Mouse (Mus musculus): ENCODE data around the gene Max. TPM values are rescaled to one million over a fixed set of nuclear protein-coding genes. Genes with fewer than 3 reads are reported as not detected.
A peak's percentile ranks its signal among the peaks of the same experiment; 100 is the strongest.

Gene Max
- polyA plus RNA-seq, 1 experiment, result 101 TPM

DNA sequence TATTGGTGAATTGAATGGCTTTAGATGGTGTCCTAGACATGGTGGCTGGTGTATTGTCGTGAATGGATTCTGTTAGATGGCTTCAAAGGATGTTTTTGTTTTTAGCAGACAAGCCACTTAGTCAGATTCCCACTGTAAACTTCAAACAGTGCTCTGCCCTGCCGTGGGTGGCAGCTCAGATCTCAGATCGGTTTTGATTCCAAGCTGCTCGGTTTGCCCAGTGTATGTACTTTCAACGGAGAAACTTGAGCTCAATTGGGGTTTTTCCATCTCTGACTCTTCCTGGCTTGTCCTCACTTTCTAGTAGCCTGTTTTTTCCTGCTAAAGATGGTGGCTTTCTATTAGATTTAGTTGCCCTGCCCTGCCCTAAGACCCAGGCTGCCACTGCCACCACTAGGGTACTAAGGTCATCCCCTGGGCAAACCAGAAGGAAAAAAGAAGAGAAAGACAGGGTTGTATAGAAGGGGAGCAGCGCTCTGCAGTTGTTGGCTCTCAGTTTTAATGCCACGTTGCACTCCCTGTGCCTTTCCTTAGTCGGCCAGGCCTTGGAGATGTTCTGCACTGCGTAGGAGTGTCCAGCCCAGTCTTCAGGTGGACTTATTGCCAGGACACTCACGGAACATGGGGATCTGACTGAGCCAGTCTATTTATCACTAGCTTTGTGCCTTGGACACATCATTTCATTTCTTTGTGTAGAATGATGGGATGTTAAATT is 62.6 kb downstream of the Max start:
- H3K9me3 ChIP-seq (replicated peaks; ENCODE audit: control insufficient read depth, insufficient read depth, low read length, poor library complexity, severe bottlenecking), result no peaks in the 10 kb centered on the region
- H3K9ac ChIP-seq (ENCODE audit: low read depth, poor library complexity, severe bottlenecking), result no peak overlapping the region
- H3K4me1 ChIP-seq (ENCODE audit: control insufficient read depth, insufficient read depth, low read length), result peaks cover 14% of the 10 kb centered on the region
- H3K36me3 ChIP-seq (ENCODE audit: control insufficient read depth, insufficient read depth, low read length, poor library complexity, severe bottlenecking), result no peaks in the 10 kb centered on the region
- H3K27ac ChIP-seq (ENCODE audit: insufficient read depth, low read length), result peak overlapping the region; percentile 5; the same call in 1 of the 2 replicates
- no peaks in the 10 kb centered on the region for H3K27me3 ChIP-seq (ENCODE audit: control insufficient read depth, insufficient read depth, low read length, poor library complexity, severe bottlenecking)
- TF ChIP-seq CTCF (IDR thresholded peaks at IDR 0.05; ENCODE audit: low read depth, low read length), result no peak
- TF ChIP-seq EP300 (IDR thresholded peaks at IDR 0.05; ENCODE audit: insufficient read depth, low read depth, low read length), result no peak
- no peak for TF ChIP-seq POLR2A (IDR thresholded peaks at IDR 0.05; ENCODE audit: insufficient read depth, low read length)
- H3K4me3 ChIP-seq (ENCODE audit: low read depth, low read length), result no peak overlapping the region

DNA sequence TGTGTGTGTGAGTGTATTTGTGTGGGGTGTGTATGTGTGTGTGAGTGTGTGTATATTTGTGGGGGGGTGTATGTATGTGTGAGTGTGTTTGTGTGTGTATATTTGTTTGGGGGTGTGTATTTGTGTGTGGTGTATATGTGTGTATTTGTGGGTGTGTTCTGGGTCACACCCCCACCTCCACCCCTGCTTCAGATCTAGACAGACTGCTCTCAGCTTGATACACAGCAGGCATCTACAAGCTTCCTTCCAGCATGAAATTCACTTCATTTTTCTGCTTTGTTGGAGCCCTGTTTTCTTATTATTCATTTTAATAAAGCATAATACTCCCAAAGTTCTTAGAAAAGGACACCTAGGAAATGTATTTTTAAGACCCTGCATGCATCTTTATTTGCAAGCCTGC is 63.9 kb downstream of the Max start:
- TF ChIP-seq POLR2A (IDR thresholded peaks at IDR 0.05; ENCODE audit: insufficient read depth, low read length), result no peak
- no peak for TF ChIP-seq CTCF (IDR thresholded peaks at IDR 0.05; ENCODE audit: low read depth, low read length)
- no peak for TF ChIP-seq EP300 (IDR thresholded peaks at IDR 0.05; ENCODE audit: insufficient read depth, low read depth, low read length)
- Histone ChIP-seq H3K4me1 (ENCODE audit: control insufficient read depth, insufficient read depth, low read length) (peaks cover 18% of the 10 kb centered on the region), H3K27me3 (ENCODE audit: control insufficient read depth, insufficient read depth, low read length, poor library complexity, severe bottlenecking) (no peaks in the 10 kb centered on the region), H3K36me3 (ENCODE audit: control insufficient read depth, insufficient read depth, low read length, poor library complexity, severe bottlenecking) (no peaks in the 10 kb centered on the region), H3K9ac (ENCODE audit: low read depth, poor library complexity, severe bottlenecking) (no peak overlapping the region), H3K4me3 (ENCODE audit: low read depth, low read length) (no peak overlapping the region), H3K27ac (ENCODE audit: insufficient read depth, low read length) (no peak overlapping the region; the same call in 1 of the 2 replicates), H3K9me3 (replicated peaks; ENCODE audit: control insufficient read depth, insufficient read depth, low read length, poor library complexity, severe bottlenecking) (no peaks in the 10 kb centered on the region)

DNA sequence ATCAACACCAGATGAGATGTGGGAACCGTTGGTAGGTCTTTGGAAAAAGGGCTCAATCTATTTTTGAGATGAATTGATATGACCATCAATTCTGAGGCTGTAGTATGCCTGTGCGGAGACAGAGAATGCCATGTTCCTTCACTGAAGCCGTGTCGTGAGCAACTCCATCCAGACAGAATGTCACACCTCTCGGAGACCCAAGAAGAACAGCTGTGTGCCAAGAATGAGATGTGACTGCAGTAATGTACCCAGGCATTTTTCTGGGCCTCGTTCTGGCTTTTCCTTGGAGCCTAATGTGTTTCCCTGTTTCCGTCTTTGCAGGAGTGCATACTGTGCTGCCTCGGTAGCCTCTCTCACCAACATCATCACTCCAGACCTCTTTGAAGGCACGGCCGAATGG is 65.0 kb downstream of the Max start:
- Histone ChIP-seq H3K4me1 (ENCODE audit: control insufficient read depth, insufficient read depth, low read length) (peaks cover 18% of the 10 kb centered on the region), H3K9ac (ENCODE audit: low read depth, poor library complexity, severe bottlenecking) (no peak overlapping the region), H3K36me3 (ENCODE audit: control insufficient read depth, insufficient read depth, low read length, poor library complexity, severe bottlenecking) (no peaks in the 10 kb centered on the region), H3K4me3 (ENCODE audit: low read depth, low read length) (no peak overlapping the region), H3K27ac (ENCODE audit: insufficient read depth, low read length) (peak overlapping the region; percentile 45; the same call in 1 of the 2 replicates), H3K9me3 (replicated peaks; ENCODE audit: control insufficient read depth, insufficient read depth, low read length, poor library complexity, severe bottlenecking) (no peaks in the 10 kb centered on the region), H3K27me3 (ENCODE audit: control insufficient read depth, insufficient read depth, low read length, poor library complexity, severe bottlenecking) (no peaks in the 10 kb centered on the region)
- TF ChIP-seq CTCF (IDR thresholded peaks at IDR 0.05; ENCODE audit: low read depth, low read length) (no peak), POLR2A (IDR thresholded peaks at IDR 0.05; ENCODE audit: insufficient read depth, low read length) (no peak), EP300 (IDR thresholded peaks at IDR 0.05; ENCODE audit: insufficient read depth, low read depth, low read length) (no peak)

DNA sequence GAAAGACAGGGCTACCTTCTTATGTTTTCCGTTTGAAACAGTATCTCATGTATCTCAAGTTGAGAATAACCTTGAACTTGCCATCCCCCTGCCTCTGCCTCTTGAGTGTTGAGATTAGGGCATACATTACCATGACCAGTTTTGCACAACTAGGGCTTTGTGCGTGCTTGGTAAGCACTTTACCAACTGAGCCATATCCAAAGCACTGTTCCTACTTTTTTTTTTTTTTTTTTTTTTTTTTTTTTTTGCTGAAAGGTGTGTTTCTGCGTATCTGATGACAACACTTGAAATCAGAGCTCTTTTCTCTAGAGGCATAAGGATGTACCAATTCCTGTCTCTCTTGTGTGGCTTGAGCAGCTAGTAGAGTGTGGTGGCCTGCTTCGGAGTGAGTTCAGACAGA is 65.4 kb downstream of the Max start:
- Histone ChIP-seq H3K9ac (ENCODE audit: low read depth, poor library complexity, severe bottlenecking) (no peak overlapping the region), H3K27me3 (ENCODE audit: control insufficient read depth, insufficient read depth, low read length, poor library complexity, severe bottlenecking) (no peaks in the 10 kb centered on the region), H3K4me1 (ENCODE audit: control insufficient read depth, insufficient read depth, low read length) (peaks cover 18% of the 10 kb centered on the region), H3K27ac (ENCODE audit: insufficient read depth, low read length) (0 out of 2 replicates have a peak overlapping the region, but pooled peaks have one; percentile 45), H3K36me3 (ENCODE audit: control insufficient read depth, insufficient read depth, low read length, poor library complexity, severe bottlenecking) (no peaks in the 10 kb centered on the region), H3K9me3 (replicated peaks; ENCODE audit: control insufficient read depth, insufficient read depth, low read length, poor library complexity, severe bottlenecking) (no peaks in the 10 kb centered on the region), H3K4me3 (ENCODE audit: low read depth, low read length) (no peak overlapping the region)
- TF ChIP-seq EP300 (IDR thresholded peaks at IDR 0.05; ENCODE audit: insufficient read depth, low read depth, low read length) (no peak), POLR2A (IDR thresholded peaks at IDR 0.05; ENCODE audit: insufficient read depth, low read length) (no peak), CTCF (IDR thresholded peaks at IDR 0.05; ENCODE audit: low read depth, low read length) (no peak)

DNA sequence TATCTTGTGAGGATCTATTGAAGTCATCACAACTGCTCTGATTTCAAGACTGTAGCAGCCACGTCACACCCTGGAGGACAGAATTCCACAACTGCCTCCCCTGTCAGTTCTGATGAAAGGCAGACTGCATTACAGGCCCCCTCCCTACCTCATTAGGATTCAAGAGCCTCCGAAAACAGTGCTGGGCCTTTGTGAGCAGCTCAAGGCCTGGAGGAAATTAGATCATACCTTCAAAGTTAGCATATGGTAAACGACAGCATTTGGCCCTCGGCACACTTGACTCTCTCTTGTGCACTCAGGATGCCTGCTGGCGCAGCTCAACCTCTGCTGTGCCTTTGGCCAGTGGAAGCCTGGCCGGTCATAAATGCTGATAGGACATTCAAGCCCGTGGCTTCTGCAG is 66.2 kb downstream of the Max start:
- no peaks in the 10 kb centered on the region for H3K27me3 ChIP-seq (ENCODE audit: control insufficient read depth, insufficient read depth, low read length, poor library complexity, severe bottlenecking)
- H3K36me3 ChIP-seq (ENCODE audit: control insufficient read depth, insufficient read depth, low read length, poor library complexity, severe bottlenecking), result no peaks in the 10 kb centered on the region
- no peak overlapping the region for H3K4me3 ChIP-seq (ENCODE audit: low read depth, low read length)
- H3K9ac ChIP-seq (ENCODE audit: low read depth, poor library complexity, severe bottlenecking), result no peak overlapping the region
- H3K27ac ChIP-seq (ENCODE audit: insufficient read depth, low read length), result peak overlapping the region; percentile 69
- H3K4me1 ChIP-seq (ENCODE audit: control insufficient read depth, insufficient read depth, low read length), result peaks cover 18% of the 10 kb centered on the region
- H3K9me3 ChIP-seq (replicated peaks; ENCODE audit: control insufficient read depth, insufficient read depth, low read length, poor library complexity, severe bottlenecking), result no peaks in the 10 kb centered on the region
- no peak for TF ChIP-seq POLR2A (IDR thresholded peaks at IDR 0.05; ENCODE audit: insufficient read depth, low read length)
- peak; percentile 79 for TF ChIP-seq EP300 (IDR thresholded peaks at IDR 0.05; ENCODE audit: insufficient read depth, low read depth, low read length)

DNA sequence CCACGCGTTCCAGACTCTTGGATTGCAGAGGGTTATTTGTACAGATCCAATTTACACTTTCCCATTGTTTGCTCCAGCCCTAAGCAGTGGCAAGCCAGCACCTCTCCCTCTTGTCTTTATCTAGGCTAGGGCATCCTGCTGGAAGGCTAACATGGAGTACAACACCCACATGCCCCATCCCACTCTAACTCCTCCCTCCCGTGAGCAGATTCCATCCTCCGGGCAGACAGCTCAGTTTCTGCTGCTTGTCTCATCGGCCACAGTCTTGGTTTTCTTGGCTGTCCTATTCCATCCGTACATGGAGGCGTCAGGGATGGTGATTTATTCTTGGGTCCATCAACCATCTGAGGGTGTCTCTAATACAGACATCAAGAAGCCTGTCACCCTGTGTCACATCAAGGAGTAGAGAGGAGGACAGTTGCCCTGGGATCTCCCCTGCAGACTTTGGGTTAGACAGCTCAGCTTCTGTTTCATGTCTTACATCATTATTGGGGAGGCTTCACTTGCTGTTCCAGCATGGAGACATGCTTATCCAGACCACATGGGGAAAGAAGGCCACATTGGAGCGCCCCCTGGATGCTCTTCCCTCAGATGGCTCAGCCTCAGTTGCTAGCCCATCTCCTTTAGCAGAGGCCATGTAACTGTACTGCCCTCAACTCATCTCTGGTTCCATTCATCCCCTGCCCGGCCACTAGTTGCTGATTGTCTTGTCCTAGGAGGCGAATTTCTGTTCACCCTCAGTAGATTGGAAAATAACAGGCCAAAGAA is 67.0 kb downstream of the Max start:
- Histone ChIP-seq H3K9ac (ENCODE audit: low read depth, poor library complexity, severe bottlenecking) (no peak overlapping the region), H3K27ac (ENCODE audit: insufficient read depth, low read length) (peak overlapping the region; percentile 69), H3K36me3 (ENCODE audit: control insufficient read depth, insufficient read depth, low read length, poor library complexity, severe bottlenecking) (no peaks in the 10 kb centered on the region), H3K4me1 (ENCODE audit: control insufficient read depth, insufficient read depth, low read length) (peaks cover 18% of the 10 kb centered on the region), H3K27me3 (ENCODE audit: control insufficient read depth, insufficient read depth, low read length, poor library complexity, severe bottlenecking) (no peaks in the 10 kb centered on the region), H3K9me3 (replicated peaks; ENCODE audit: control insufficient read depth, insufficient read depth, low read length, poor library complexity, severe bottlenecking) (no peaks in the 10 kb centered on the region), H3K4me3 (ENCODE audit: low read depth, low read length) (no peak overlapping the region)
- TF ChIP-seq CTCF (IDR thresholded peaks at IDR 0.05; ENCODE audit: low read depth, low read length), result peak; percentile 64
- TF ChIP-seq EP300 (IDR thresholded peaks at IDR 0.05; ENCODE audit: insufficient read depth, low read depth, low read length), result no peak
- no peak for TF ChIP-seq POLR2A (IDR thresholded peaks at IDR 0.05; ENCODE audit: insufficient read depth, low read length)

All from ES-Bruce4 (cell line).